Mouse (Mus musculus) gastrocnemius, postnatal 14 days (tissue): ENCODE results near the gene Cc2d2a. TPM values are rescaled to one million over a fixed set of nuclear protein-coding genes. Genes with fewer than 3 reads are reported as not detected.

ENCODE experiments used
- DNase-seq: peaks from one replicate; pipeline ENCODE4 v3.0.0; 2021; ENCODE audit warnings: mixed read lengths
- intact Hi-C: fragments of 180-260 bp; cut with DNase I; formaldehyde crosslinking; loops from one replicate; pipeline ENCODE4 v1.15.1; 2025; ENCODE audit warnings: low total_unique reads
- long read RNA-seq, 2 experiments: library from polyadenylated mRNA; stranded (forward); transcript quantifications; one replicate each; pipeline ENCODE4 v2.0.0; 2021
- total RNA-seq, 2 experiments: library from RNA; stranded (reverse); gene quantifications; 2 replicates each; pipeline ENCODE4 v1.2.3; 2021

Cc2d2a gene
- 1 to 10 TPM; 8.0 to 8.4 TPM for total RNA-seq
- long read RNA-seq, experiment 1, partial matches to known transcripts, result 2 of 3 reads
- long read RNA-seq, experiment 1, other reads (novel, unspliced or antisense), result 1 of 3 reads
- long read RNA-seq, experiment 2, partial matches to known transcripts, result 1 of 3 reads
- long read RNA-seq, experiment 2, other reads (novel, unspliced or antisense), result 2 of 3 reads

DNA sequence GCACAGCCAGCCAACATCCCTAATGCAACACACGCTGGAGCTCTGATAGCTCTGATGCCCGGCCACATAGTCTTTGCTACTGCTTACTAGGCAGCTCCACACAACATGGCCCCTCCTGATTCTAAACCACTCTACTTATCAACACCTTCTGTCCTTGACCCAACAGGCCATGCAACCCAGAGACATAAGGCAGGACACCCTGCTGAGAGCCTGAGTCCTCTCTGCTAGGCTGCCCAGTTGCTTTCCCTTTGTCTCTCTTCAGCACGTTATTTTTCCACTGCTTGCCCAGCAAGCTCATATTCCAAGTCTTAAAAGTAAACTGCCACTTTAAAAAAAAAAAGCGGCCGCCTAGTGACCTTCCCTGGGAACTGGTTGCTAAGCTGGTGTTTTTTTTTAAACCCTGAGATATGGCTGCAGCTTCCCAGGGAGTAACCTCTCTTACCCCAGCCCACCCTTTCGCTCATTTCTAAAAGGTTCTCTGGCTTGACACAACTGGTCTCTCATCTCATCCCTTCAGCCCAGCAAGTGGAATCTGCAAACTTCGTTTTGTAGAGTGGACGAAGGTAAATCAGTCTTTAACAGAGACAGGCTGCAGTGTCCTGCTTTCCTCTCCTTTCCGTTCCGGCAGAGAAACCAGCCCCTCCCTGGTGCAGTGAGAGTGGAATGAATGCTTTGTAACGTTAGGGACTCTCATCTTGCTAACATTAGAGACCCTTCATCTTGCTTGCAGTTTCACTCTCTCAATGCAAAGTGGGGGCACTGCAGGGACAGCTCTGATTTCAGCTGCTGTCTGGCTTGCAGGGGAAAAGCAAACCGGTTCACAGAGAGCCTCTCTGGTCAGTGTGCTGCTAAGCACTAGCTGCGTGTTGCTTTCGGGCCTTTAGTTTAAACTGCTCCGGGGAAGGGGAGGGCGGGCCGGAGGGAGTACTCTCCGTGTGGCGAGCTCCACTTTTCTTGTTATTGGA lies at the start of gene Cc2d2a:
Gene Cc2d2a (plus strand): TSS at position 350 of the 965 bp plus-strand sequence.
- intact Hi-C loops, result no loop called here

DNA sequence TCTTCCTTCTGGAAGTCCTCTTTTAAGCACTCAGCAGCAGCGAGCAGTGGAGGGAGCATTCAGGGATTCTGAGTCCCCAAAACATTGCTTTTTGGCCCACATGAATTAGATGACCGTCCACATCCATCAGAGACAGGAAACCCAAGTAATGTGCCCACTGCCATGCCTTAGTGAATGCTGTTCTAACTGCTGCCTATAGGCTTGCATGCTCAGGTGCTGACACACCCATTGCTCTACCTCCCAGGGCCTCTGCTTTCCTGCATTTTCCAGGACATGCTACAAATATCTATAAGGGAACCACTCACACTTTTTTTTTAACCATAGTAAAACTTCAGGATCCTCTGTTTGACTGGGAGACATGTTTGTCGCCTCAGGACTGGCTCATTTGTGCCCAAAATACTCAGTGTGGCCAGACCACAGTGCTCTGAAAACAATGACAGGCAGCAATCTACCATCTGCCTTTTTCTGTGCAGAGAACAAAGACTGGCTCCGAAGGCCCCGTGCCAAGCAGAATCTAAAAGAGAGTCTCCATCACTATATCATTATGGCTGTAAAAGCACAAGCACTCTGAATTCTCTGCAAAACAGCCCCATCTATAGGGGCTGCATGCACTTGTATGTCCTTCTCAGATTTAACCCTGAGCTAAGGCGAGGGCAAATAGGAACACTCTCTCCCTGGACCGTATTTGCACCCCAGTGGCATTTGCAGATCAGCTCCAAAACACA lies 40.4 kb upstream of the Cc2d2a start:
- no peak for DNase-seq
- intact Hi-C loops, result no loop called here

More for the DNA sequence above, at the start of gene Cc2d2a:
- peak; percentile 20 for DNase-seq

DNA sequence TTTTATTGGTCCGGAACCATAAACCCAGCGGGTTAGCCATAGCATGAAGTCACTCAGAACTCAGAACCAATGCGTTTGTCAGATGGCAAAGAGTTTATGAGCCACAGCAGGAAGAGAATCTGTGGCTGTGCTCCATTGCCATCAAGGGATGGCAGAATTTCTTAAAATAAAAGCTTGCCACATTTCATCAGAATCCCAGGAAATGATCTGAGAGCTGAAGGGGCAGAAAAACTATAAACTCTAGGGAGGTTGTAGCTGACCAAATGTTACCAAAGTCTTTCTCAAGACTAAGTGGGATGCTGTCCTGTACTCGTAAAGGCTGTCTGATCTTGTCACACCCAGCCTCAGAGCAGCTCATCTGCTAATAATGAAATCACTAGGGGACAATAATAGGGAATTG lies 36.7 kb upstream of the Cc2d2a start:
- no peak for DNase-seq
- intact Hi-C loops, result no loop called here

DNA sequence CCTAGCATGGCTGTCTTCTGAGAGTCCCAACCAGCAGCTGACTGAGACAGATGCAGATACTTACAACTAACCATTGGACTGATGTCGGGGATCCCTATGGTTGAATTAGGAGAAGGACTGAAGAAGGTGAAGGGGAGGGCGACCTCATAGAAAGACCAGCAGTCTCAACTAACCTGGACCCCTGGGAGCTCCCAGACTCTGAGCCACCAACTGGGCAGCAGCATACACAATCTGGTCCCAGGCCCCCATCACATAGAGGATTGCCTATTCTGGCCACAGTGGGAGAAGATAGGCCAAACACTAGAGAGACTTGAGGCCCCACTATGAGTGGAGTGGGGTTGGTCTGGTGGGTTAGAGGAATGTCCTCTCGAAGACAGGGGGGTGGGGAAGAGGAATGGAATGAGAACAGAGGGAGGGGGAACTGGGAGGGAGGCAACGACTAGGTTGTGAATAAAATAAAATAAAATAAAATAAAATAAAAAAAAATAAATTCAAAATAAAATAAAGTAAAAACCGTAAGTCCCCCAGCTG lies 28.0 kb upstream of the Cc2d2a start:
- intact Hi-C loops, result loop anchor here (5.0 to 10.0 kb wide), 2 partner anchors 59 to 212 kb away; no protein-coding TSS in a partner anchor
- no peak for DNase-seq

DNA sequence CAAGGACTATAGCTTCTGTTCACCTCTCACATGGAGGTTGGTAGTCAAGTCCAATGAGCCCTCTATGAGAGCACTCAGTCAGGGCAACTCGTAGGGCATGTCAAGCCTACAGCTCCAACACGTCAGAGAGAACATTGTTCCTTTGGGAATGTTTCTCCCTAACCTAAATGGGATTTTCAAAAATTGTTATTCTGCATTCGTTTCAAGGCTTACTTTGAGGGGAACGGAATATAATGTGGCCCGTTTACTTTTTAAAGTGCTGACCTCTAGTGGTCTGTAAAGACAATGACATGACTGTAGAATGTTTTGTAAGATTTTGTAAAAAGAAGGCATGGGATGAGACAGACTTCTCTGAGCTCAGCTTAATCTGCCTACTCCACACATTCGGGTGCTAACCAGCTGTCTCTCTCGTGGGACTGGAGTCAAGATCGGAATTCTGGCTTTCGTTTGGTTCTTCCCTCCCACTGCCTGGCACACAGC lies 27.5 kb upstream of the Cc2d2a start:
- DNase-seq, result no peak
- intact Hi-C loops, result loop anchor here (5.0 to 10.0 kb wide), 2 partner anchors 60 to 212 kb away; no protein-coding TSS in a partner anchor

DNA sequence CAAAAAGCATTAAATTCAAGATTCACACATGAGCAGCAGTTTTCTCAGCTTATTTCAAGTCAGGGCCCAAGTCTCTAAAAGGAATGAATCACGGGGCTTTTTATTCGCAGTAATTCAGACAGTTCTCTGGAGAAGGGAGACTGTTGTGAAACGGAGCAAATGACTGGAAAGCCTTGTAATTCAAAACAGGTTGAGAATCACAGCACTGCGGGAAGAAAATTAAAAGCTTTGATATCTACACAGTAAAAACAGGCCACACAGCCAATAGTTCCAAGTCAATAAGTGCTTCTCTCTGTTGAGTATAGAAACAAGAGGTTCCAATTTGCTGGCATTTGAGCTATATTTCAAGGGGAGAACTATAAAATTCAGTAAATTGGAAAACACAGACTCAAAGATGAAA lies 17.1 kb upstream of the Cc2d2a start:
- no peak for DNase-seq
- intact Hi-C loops, result no loop called here

DNA sequence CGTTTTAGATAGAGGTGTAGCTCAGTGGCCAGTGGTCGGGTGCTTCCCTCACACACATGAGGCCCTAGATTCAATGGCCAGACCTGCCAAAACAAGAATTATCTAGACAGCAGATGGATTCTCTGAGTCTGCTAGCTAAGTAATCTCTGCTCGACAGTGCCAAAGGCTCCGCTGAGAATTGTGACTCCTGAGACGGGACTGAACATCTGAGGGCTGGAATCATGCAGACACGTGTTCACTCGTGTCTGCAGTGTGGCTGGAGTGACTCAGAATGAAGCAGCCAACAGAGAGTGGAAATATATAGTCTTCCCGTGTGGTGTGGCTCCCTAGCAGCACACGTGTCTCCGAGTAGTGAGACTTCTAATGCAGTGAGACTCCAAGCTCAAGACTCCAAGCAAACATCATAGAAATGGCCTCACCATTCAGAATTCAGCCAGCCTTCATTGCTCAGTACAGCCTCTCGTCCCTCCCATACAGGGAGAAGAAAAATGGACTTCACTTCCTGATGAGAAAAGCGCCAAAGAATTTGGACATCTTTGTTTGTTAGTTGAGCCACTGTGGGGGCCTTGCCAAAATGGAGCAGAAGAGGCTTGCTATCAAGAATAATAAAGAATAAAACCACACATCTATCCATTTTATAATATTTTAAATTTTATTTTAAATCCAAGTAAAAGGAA lies 14.9 kb upstream of the Cc2d2a start:
- DNase-seq, result no peak
- intact Hi-C loops, result no loop called here

DNA sequence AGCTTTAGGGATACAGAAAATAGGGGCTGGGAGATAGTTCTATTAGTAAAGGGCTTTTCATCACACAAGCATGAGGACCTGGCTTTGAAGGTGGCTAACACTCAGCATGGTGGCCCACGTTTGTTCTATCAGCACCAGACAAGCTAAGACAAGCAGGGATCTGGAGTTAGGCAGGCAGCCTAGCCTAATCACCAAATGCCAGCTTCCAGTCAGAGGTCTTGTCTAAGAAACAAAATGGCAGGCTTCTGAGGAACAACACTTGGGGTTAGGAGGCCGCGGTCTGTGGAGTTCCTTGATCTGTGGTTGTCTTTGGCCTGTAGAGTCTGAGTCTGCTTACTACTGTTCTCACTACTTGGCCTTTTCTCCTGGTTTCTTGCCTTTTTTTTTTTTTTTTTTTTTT lies 648 bp upstream of the Cc2d2a start:
- DNase-seq, result no peak
- intact Hi-C loops, result no loop called here

DNA sequence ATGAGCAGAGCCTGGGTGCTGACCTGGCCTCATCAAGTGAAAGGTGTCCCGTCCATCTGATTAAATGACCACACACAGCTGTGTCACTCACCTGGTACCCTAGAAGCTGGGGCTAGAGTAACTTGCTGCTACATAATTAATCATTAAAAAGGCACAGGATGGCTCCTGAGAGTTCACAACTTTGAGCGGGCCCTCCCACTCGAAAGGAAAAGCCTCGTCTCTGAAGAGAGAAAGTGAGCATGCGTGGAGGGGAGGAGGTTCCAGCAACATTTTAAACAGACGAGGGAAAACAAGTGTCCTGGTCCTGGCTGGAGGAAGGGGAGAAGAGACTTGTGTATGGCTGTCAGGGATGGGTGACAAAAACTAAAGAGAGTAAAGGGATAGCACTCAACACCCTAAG lies 1.4 kb downstream of the Cc2d2a start:
- DNase-seq, result no peak
- intact Hi-C loops, result no loop called here

DNA sequence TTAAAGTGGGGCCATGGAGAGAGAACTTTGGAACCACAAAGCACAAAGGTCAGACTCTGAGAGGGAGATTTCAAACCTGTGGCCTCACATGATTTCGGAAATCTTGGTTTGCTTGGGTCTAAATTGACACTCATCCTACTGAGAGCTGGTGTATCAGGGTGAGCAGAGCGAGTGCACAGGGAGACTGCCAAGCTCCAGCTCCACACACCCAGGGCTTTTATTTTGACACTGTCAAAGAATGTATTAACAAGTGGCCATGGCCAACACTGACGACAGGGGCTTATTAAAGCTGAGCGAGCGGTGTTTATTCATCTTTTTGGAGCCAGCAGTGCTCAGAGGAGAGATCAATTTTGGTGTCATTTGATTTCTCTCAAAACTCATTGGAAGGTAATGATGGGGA lies 3.0 kb downstream of the Cc2d2a start:
- DNase-seq, result peak; percentile 46
- intact Hi-C loops, result no loop called here

DNA sequence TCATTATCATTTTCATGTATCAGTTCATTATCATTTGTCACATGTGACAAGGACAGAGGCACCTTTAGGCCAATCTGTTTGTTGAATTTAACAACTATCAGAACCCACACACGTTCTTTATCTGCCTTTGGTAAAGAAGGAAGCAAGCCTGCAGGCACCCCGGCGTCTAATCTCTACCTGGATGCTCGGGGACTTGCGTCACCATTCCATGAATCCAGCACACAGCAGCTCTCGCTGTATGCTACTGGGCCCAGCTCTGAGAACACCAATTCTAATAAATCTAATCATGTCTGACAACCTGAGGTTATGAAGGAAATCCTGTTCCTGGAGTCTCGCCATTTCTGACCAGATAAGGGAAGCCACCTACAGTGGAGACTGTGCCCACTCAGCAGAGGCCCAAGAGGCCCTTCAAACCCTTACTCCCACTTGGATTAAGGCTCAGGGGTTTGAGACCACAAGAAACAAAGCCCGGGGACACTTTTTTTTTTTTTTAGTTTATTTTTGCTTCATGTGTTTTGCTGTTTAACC lies 7.0 kb downstream of the Cc2d2a start:
- intact Hi-C loops, result no loop called here
- DNase-seq, result no peak

DNA sequence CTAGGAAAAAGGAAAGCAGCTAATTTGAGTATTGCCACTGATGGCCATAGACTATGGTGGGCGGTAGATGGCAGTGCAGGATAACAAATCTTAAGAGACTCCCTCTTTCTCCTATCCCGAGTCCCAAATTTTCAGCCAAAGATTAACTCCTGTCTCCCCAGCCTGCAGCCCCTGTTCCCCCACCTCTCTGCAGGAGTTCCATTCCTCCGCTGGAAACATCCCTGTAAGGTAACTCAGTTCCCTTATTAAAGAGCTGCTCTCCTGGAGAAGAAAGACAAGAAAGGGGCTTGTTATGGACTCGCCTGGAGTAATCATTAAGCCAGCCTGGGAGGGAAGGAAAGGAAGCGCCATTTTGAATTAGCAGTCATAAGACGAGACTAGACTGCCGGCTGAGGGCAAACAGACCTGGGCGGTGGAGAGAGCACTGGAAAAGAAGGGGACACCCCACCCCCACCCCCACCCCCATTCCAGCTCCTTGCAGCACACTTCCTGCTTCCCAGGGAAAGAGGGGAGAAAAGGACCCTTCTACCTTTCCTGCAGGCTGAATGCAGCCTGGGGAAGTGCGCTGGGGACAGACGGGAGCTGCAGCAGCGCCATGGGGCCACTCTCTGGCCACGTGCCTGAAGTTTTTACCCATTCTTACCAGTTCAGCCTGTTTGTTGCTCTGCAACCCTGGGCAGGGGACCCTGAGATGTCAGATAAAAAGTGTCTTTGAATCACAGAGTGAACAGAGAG lies 10.2 kb downstream of the Cc2d2a start:
- intact Hi-C loops, result no loop called here
- peak; percentile 67 for DNase-seq

DNA sequence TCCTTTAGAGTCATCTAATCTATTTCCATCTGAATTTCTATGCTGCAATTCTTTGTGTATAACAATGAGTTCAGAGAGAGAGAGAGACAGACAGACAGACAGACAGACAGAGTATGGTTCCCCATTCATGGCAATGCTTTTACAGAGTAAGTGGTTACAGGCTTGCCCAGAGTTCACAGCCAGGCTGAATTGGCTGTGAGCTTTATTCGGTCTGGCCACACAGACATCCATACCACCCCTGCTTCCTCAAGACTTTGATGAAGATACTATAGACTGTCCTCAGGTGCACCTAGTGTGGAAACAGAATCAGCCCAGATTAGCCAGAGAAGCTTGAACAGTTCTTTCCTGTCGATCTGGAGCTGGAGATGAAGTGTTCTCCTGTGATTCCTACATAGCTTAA lies 10.9 kb downstream of the Cc2d2a start:
- intact Hi-C loops, result no loop called here

DNA sequence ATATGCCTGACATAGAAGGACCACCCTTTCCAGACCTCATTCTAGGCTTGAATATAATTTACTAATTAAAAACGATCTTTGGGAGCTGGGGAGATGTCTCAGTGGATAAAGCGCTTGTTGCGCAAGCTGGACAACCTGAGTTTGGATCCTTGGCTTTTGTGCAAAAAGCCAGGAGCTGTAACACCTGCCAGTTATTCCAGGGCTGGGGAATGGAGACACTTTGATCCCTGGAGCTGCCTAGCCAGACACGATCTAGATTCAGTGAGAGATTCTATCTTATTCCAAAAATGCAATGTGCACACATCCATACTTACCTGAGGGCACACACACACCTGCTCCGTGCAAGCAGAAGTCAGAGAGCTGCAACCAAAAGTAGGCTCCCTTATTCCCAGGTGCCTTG lies 23.3 kb downstream of the Cc2d2a start:
- DNase-seq, result no peak
- intact Hi-C loops, result no loop called here

More for the DNA sequence above, 10.9 kb downstream of the Cc2d2a start:
- no peak for DNase-seq

DNA sequence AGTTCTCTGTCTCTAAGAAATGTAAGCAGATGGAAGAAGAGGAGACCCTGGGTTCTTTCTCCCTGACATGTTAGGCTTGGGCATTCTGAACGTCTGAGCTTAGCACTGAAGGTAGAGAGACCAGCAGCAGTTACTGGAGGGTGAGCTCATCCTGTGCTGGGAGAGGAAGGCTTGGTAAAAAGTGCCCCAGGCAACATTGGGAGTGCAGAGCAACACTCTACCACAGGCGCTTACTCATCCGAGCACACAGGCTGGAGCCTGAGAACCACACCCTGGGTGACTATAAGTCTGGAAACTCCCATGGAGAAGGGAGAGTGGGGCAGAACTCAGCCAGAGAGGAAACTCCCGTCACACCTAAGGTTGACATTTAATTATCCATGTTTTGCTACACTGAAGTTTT lies 30.3 kb downstream of the Cc2d2a start:
- intact Hi-C loops, result no loop called here
- DNase-seq, result no peak

DNA sequence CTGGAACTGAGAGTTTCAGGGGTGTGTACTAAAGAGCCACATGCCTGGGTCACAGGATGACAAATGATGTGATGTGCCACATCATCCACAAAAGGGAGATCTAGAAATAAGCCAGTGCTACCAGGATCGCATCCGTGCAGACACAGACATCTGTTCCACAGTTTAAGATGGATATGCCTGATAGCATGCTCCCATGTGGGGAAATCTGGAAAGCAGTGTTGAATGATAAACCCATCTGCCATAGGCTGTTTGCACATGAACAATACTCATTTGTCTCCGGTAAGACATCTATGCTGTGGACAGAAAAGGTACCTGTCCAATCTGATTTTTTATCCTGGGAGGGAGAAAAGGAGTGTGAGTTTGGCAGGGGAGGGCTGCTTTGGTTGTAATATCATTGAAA lies 35.0 kb downstream of the Cc2d2a start:
- intact Hi-C loops, result no loop called here
- DNase-seq, result no peak

DNA sequence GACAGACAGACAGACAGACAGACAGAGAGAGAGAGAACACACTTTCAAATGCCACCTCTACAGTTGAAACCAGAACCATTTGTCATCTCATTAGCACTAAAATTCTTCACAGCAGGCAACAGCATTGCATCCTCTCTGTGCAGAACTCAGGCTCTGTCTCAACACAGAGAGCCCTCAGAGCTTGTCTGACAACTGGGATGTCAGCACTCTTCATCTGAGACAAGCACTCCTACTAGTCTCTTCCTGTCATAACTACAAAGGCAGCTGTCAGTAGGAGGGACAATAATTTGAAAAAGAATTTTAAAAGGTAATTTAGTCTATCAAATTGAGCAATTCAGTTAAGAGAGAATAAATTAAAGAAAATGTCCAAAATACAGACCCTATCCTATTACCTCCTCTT lies 37.1 kb downstream of the Cc2d2a start:
- intact Hi-C loops, result no loop called here
- DNase-seq, result no peak
